Mouse (Mus musculus) liver, embryonic 14.5 days (tissue): Measurements from ENCODE around the gene Gm48552. TPM values are rescaled to one million over a fixed set of nuclear protein-coding genes. Genes with fewer than 3 reads are reported as not detected.
A peak's percentile ranks its signal among the peaks of the same experiment; 100 is the strongest.

Experiments
- ATAC-seq: fragments of 200-750 bp; cut with Nextera tagmentation; 2 replicates; pipeline ENCODE4 v1.8.0; 2017; ENCODE audit warnings: moderate number of reproducible peaks, mild to moderate bottlenecking, moderate library complexity; ENCODE audit not compliant: insufficient read depth
- DNase-seq, 3 experiments: peaks; one replicate each; pipeline ENCODE4 v3.0.0-alpha.2; 2012 to 2013; ENCODE audit warnings: low read depth in 3 of 3, low spot score in 3 of 3
- H3K27ac ChIP-seq: fragments of 300-500 bp; sonication (generic); 2 replicates; pipeline ENCODE4 v1.5.1; 2014; ENCODE audit warnings: moderate library complexity, mild to moderate bottlenecking, control low read depth, inconsistent platforms
- H3K27me3 ChIP-seq: fragments of 300-500 bp; sonication (generic); 2 replicates; pipeline ENCODE4 v1.6.1; 2014; ENCODE audit warnings: mild to moderate bottlenecking, low read length, moderate library complexity; ENCODE audit not compliant: control insufficient read depth, insufficient read depth
- H3K36me3 ChIP-seq: fragments of 300-500 bp; sonication (generic); replicated peaks from 2 replicates; pipeline ENCODE4 v1.6.1; 2014; ENCODE audit warnings: low read depth; ENCODE audit not compliant: control insufficient read depth, insufficient read depth
- H3K4me1 ChIP-seq, 2 experiments: fragments of 200-500 bp in 1 of 2; fragments of 300-500 bp in 1 of 2; sonication (generic) in 1 of 2; replicated peaks; 2 replicates each; pipeline ENCODE4 v1.6.1; 2012 to 2014; ENCODE audit warnings: antibody characterized with exemption in 1 of 2, inconsistent platforms in 1 of 2, low read length in 1 of 2; ENCODE audit not compliant: control insufficient read depth in 2 of 2, insufficient read depth in 2 of 2
- H3K4me2 ChIP-seq: fragments of 300-500 bp; sonication (generic); 2 replicates; pipeline ENCODE4 v1.6.1; 2014; ENCODE audit warnings: low read depth, mild to moderate bottlenecking, control low read depth, moderate library complexity
- H3K4me3 ChIP-seq, 2 experiments: fragments of 200-500 bp in 1 of 2; fragments of 300-500 bp in 1 of 2; sonication (generic) in 1 of 2; 2 replicates each; pipeline ENCODE4 v1.5.1; 2012 to 2014; ENCODE audit warnings: low read depth in 2 of 2, low read length in 2 of 2, mild to moderate bottlenecking in 2 of 2, control low read depth in 1 of 2, inconsistent platforms in 1 of 2, moderate library complexity in 1 of 2; ENCODE audit not compliant: insufficient read depth in 1 of 2
- H3K9ac ChIP-seq: fragments of 300-500 bp; sonication (generic); replicated peaks from 2 replicates; pipeline ENCODE4 v1.6.1; 2014; ENCODE audit warnings: mild to moderate bottlenecking, control low read depth, moderate library complexity
- H3K9me3 ChIP-seq: fragments of 300-500 bp; sonication (generic); 2 replicates; pipeline ENCODE4 v1.6.1; 2016; ENCODE audit warnings: low read length, mixed read lengths; ENCODE audit not compliant: control insufficient read depth
- CTCF ChIP-seq: IDR thresholded peaks from 2 replicates; pipeline ENCODE4 v1.5.1; 2016; ENCODE audit warnings: antibody characterized with exemption, low read depth, control low read depth
- EP300 ChIP-seq: IDR thresholded peaks from 2 replicates; pipeline ENCODE4 v1.6.1; 2016; ENCODE audit warnings: antibody characterized with exemption, low read depth
- WGBS: fragments of 180-500 bp; shearing (Covaris S2); extraction: QIAGEN DNeasy Blood & Tissue Kit; methylation state at CpG from one replicate; pipeline ENCODE4 v1.1.7; 2014; ENCODE audit not compliant: insufficient replicate concordance; 5-methylcytosine and 5-hydroxymethylcytosine counted together
- polyA plus RNA-seq, 2 experiments: library from polyadenylated mRNA; depleted of rRNA in 1 of 2; stranded (reverse) in 1 of 2; unstranded in 1 of 2; fragments of >200 nt; fragmentation: Nextera tagmentation in 1 of 2; extraction: Ambion mirVana in 1 of 2; gene quantifications; 2 replicates each; pipeline versions ENCODE4 v1.2.1 to v1.2.3; 2012 to 2014

Gene Gm48552
- polyA plus RNA-seq, 2 experiments: 0.36 to 0.90 TPM

DNA sequence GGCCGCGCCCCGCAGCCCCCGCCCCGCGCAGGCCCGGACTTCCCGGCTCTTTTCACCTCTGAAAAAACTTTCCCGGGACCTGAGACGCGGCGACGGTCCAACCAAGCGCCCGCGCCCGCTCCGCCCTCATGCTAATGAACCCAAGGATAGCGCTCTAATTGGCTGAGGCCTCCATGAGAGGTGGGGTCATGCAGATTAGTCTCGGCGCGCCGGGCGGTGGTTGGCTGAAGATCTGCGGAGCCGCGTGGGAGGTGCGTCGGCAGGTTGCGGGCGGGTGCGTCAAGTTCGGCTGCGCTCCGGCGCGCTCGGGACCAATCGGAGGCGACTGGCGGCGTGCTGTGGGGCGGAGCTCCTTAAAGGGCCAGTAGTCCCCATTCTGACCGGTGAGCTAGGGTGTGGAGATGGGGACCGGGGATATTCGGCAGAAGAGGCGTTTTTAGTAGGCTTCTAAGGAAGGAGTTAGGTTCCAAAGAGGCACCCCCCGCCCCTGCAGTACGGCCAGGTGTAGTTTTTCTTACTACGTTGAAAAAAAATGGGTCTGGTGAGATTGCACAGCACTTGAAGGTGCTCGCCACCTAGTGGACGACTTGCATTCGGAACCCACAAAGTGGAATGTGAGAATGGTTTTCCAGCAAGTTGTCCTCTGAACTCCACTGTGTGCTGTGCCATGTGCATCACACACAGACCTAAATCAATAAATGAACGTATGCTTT lies 38.3 kb upstream of the Gm48552 start, which contains the start of gene Hmg20b:
Gene Hmg20b, minus strand, starts transcription at position 130 of the 713 bp plus-strand sequence.
- Histone ChIP-seq H3K4me1 (peaks cover 40 to 43% of the 10 kb centered on the region in 2 experiments), H3K27me3 (peaks cover 3% of the 10 kb centered on the region; the same call in 1 of the 2 replicates), H3K9me3 (no peaks in the 10 kb centered on the region), H3K4me3 (peak within 1 kb of the TSS; percentile 79 to 84), H3K27ac (peak within 1 kb of the TSS; percentile 80), H3K4me2 (peak within 1 kb of the TSS; percentile 79), H3K9ac (peak within 1 kb of the TSS; percentile 93), H3K36me3 (peaks cover 4% of the 10 kb centered on the region)
- under 1% methylated on average over 54 of the region's 54 CpGs for WGBS
- DNase-seq (peak; percentile 99), ATAC-seq (peak; percentile 90)
- TF ChIP-seq CTCF (peak; percentile 96), EP300 (no peak)

DNA sequence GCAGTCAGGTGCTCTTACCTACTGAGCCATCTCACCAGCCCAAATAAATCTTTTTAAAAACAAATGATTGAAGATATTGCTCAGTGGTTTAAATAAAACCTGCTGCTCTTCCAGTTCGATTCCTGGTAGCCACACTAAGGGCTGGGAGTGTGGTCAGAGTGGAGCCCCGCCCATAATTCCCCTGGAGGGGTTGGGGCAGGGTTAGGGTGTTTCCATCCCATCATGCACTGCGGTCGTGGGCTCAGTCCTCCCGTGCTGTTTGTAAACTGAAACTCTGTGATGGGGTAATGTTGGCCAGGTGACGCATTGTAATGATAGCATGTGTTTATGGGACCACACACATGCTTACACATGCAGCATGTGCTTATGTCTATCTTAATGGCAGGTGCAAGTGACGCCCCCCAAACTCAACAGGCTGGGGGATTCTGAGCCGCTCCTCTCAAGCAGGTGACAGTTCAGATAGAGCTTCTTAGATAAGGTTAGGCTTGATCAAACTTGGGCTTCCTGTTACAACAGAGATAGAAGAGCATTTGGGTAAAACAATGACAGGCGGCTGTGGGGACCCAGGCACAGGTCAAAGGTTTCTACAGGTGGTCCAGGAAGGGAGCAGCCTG lies 37.0 kb upstream of the Gm48552 start:
- Histone ChIP-seq H3K36me3 (peaks cover 4% of the 10 kb centered on the region), H3K27me3 (no peaks in the 10 kb centered on the region), H3K4me2 (peak overlapping the region; percentile 74), H3K4me1 (peaks cover 44 to 47% of the 10 kb centered on the region in 2 experiments), H3K4me3 (peak overlapping the region; percentile 43 to 59), H3K27ac (peak overlapping the region; percentile 76), H3K9me3 (no peaks in the 10 kb centered on the region), H3K9ac (peak overlapping the region; percentile 62)
- TF ChIP-seq CTCF: no peak
- TF ChIP-seq EP300: peak; percentile 26; the same call in 1 of the 2 replicates
- 2% methylated on average over 9 of the region's 9 CpGs for WGBS
- ATAC-seq: peak; percentile 27; the same call in 1 of the 2 replicates
- peak; percentile 77 to 79 (median 79) for DNase-seq

DNA sequence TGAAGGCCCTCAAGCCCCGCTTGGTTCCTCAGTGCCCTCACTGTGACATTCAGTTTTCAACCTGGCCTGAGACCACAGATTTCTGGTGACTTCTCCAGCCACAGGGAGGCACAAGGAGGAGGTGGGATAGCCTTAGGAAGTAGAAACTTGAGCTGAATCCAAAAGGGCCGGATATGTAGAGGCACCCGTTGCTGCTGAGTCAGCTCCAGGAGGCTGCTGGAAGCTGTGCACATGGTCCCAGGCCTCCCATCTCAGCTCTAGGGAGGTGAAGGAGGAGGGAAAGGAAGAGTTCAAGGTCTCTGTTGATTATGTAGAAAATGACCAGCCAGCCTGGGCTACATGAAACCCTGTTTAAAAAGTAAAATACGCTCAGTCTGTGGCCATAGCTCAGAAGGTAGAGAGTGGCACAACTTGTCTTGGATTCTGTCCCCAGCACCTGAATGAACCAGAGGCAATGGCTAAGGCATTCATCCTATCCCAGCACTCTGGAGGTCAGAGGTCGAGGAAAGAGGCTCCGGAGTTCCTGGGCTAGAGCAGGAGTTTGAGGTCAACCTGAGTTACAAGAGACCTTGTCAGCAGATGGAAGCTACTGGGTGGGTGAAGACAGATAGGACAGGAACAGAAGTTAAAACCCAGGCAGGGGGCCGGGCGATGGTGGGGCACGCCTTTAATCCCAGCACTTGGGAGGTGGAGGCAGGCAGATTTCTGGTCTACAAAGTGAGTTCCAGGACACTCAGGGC lies 33.9 kb upstream of the Gm48552 start:
- 65% methylated on average over 9 of the region's 9 CpGs for WGBS
- Histone ChIP-seq H3K27me3 (no peaks in the 10 kb centered on the region), H3K27ac (no peak overlapping the region), H3K4me2 (no peak overlapping the region), H3K9ac (no peak overlapping the region), H3K4me3 (no peak overlapping the region), H3K36me3 (no peaks in the 10 kb centered on the region), H3K9me3 (no peaks in the 10 kb centered on the region), H3K4me1 (peaks cover 40 to 44% of the 10 kb centered on the region in 2 experiments)
- DNase-seq (no peak), ATAC-seq (no peak)
- TF ChIP-seq EP300 (no peak), CTCF (no peak)

DNA sequence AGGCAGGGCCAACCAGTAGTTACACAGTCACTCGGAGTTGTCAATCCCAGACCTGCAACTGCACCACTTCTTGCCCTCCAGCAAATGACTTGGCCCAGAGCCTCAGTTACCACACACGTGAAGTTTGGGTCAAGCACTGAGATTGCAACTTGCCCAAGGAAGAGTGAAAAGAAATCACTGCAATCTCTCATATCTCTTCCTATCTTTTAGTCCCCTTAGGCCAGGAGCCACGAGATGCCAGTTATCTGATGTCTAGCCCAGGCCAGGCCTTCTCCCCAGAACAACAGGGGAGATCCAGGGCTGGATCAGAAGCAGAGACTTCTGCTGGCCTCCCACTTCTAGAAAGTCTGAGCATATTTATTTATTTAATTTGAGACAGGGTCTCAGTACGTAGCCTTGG lies 33.3 kb upstream of the Gm48552 start:
- TF ChIP-seq EP300: no peak
- no peak for TF ChIP-seq CTCF
- no peak overlapping the region for H3K4me2 ChIP-seq
- DNase-seq: no peak
- peaks cover 41 to 50% of the 10 kb centered on the region in 2 experiments for H3K4me1 ChIP-seq
- H3K27ac ChIP-seq: no peak overlapping the region
- 54% methylated on average over 4 of the region's 4 CpGs for WGBS
- no peaks in the 10 kb centered on the region; the same call in 1 of the 2 replicates for H3K36me3 ChIP-seq
- no peak overlapping the region for H3K4me3 ChIP-seq
- no peak overlapping the region for H3K9ac ChIP-seq
- H3K27me3 ChIP-seq: no peaks in the 10 kb centered on the region
- no peaks in the 10 kb centered on the region for H3K9me3 ChIP-seq
- no peak for ATAC-seq
